Comparison of ENCODE assay signal across 9 mouse cellular contexts in the genomic region with DNA sequence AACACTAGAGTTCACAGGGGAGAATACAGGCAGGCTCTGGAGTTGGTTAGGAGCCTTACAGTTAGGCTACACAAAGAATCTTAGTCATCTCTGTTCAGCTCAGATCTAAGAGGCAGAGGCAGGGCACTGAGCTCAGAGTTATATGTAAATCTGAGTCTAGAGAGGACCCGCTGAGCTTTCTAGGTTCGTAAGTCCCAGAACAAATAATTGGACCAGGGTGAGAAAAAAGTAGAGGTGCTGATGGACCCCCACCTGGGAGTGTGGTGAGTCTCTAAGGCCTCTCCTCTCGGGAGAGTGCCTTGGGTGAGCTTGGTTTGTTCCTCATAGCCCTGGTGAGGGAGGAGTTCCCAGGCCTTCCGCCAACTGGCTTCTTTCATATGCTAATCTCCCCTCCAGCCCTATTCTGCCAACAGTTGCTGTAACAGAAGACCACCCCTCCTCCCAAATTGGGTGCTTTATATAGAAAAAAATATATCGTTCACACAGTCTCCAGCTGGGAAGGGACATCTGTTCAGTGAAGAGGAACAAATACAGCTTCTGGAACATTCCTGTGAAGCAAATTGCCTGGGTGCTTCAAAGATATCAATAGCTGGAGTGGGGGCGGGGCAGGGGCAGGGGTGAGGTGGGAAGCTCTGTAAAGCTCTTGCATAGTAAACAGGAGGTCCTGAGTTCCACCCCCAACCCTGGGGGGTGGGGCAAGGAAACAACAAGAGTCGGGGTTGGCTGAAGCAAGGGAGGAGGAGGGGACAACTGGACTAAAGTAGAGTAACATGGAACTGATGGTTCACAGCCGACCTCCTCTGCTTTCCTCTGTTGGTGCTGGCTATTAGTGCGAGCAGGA. TPM values are rescaled to one million over a fixed set of nuclear protein-coding genes. Genes with fewer than 3 reads are reported as not detected.
DNase-seq lines count a peak whose midpoint lies in the region; ATAC-seq lines count a peak whose summit lies in the region.
"Had no signal": no experiment of that assay in that cellular context is flagged by ENCODE, and none has a peak within 500 bp of the region (broad histone marks: within the 10 kb centered on the region; RNA-seq: fewer than 3 reads in every experiment).

No protein-coding gene starts in this region.

- peak; percentile 97 for DNase-seq in ES-CJ7 (ENCODE audit: low read depth, low spot score)
- peak; percentile 81 for DNase-seq in brain, adult 2 months (ENCODE audit: low read depth, low spot score)
- peak; percentile 58 to 80 for DNase-seq in frontal cortex, postnatal 14 days (ENCODE audit: low spot score in 2 of 2)
- peak; percentile 87 for DNase-seq in left cerebral cortex, postnatal 10 days (ENCODE audit: extremely low spot score in 1 of 2, low spot score in 2 of 2)
- DNase-seq in midbrain, embryonic 14.5 days, result peak; percentile 88
- peak; percentile 15 for DNase-seq in thymus, postnatal 25 days
- no peak for DNase-seq in gastrocnemius, adult 18-20 months (ENCODE audit: low spot score)
- DNase-seq in adrenal gland, adult 2 months, result no peak

- peak overlapping the region; percentile 30 for H3K4me2 ChIP-seq in midbrain, embryonic 14.5 days (ENCODE audit: low read length)

- WGBS in midbrain, embryonic 14.5 days, result 3% methylated on average over 9 of the region's 9 CpGs

- H3K36me3 ChIP-seq in midbrain, embryonic 14.5 days (ENCODE audit: control insufficient read depth, insufficient read depth, low read length), result no peaks in the 10 kb centered on the region

- H3K9me3 ChIP-seq in midbrain, embryonic 14.5 days (ENCODE audit: control insufficient read depth, low read length), result no peaks in the 10 kb centered on the region

- peak overlapping the region; percentile 87 for H3K27ac ChIP-seq in midbrain, embryonic 14.5 days (replicated peaks; ENCODE audit: low read depth, low read length)

- H3K9ac ChIP-seq in midbrain, embryonic 14.5 days (replicated peaks; ENCODE audit: low read length), result no peak overlapping the region; the same call in 1 of the 2 replicates

- H3K4me1 ChIP-seq in midbrain, embryonic 14.5 days (ENCODE audit: control insufficient read depth, insufficient read depth, low read length), result peaks cover 30% of the 10 kb centered on the region

- peak; percentile 89 for ATAC-seq in midbrain, embryonic 14.5 days (ENCODE audit: low FRiP score, low TSS enrichment)

- intact Hi-C loops in left cerebral cortex, postnatal 10 days (cut with DNase I), result no loop called here

- H3K27me3 ChIP-seq in midbrain, embryonic 14.5 days (ENCODE audit: control insufficient read depth, insufficient read depth, low read length), result peaks cover 12% of the 10 kb centered on the region; the same call in 1 of the 2 replicates

- H3K4me3 ChIP-seq in midbrain, embryonic 14.5 days (replicated peaks; ENCODE audit: low read depth, low read length), result no peak overlapping the region

RNA-seq across cellular contexts. Expression of gene Tmc5, which starts 3.3 kb away (rescaled TPM):
- under 1 TPM; 0.47 to 0.58 TPM for total RNA-seq in left cerebral cortex, postnatal 10 days (2021)
- polyA plus RNA-seq in midbrain, embryonic 14.5 days (2014; fragmentation: Nextera tagmentation; extraction: Ambion mirVana), result 0.15 and 0.28 TPM in 2 replicates
- not detected for total RNA-seq in gastrocnemius, adult 18-20 months (2021)
- total RNA-seq in adrenal gland, adult 2 months (2021), result not detected
- polyA plus RNA-seq in adrenal gland, adult 2 months (2012; rRNA removed), result 0.04 and 0.08 TPM in 2 replicates
- total RNA-seq: neutrophil, adult 5-6 weeks had no signal

RNA-seq across cellular contexts. Expression of gene Tmc7, which starts 9.3 kb away (rescaled TPM):
- 10 to 100 TPM; 15.5 to 17.1 TPM for total RNA-seq in left cerebral cortex, postnatal 10 days (2021)
- polyA plus RNA-seq in midbrain, embryonic 14.5 days (2014; fragmentation: Nextera tagmentation; extraction: Ambion mirVana), result 4.3 and 5.9 TPM in 2 replicates
- 10 to 100 TPM in 1 of 2 experiments, 1 to 10 TPM in 1; 9.6 to 13.1 TPM for total RNA-seq in gastrocnemius, adult 18-20 months (2021)
- under 1 TPM; 0.69 TPM for total RNA-seq in adrenal gland, adult 2 months (2021)
- 0.20 TPM in 2 replicates for polyA plus RNA-seq in adrenal gland, adult 2 months (2012; rRNA removed)

Comparison
In these comparisons a context has a peak if more than half of its experiments do, and no peak if none do; other contexts are left out.
1. DNase-seq: peak in ES-CJ7 (single experiment), brain, adult 2 months (single experiment), frontal cortex, postnatal 14 days (2 of 2), left cerebral cortex, postnatal 10 days (2 of 2), midbrain, embryonic 14.5 days (single experiment) and thymus, postnatal 25 days (single experiment); none in gastrocnemius, adult 18-20 months (single experiment) and adrenal gland, adult 2 months (single experiment).
2. RNA of gene Tmc7, which starts 9.3 kb away (total RNA-seq): 15.5 to 17.1 TPM in left cerebral cortex, postnatal 10 days and 9.6 to 13.1 TPM in gastrocnemius, adult 18-20 months; 0.69 TPM in adrenal gland, adult 2 months; every median in the first group is over 4 times any median in the second.